ENCODE assay signal across 8 mouse cellular contexts in genomic region chr12:85339243-85339729, GRCm38 (mm10). TPM values are rescaled to one million over a fixed set of nuclear protein-coding genes. Genes with fewer than 3 reads are reported as not detected.
A peak's percentile ranks its signal among the peaks of the same experiment; 100 is the strongest.
DNase-seq lines count a peak whose midpoint lies in the region; ATAC-seq lines count a peak whose summit lies in the region.

Gene Nek9, minus strand, starts transcription at chr12:85339362.

- peak within 1 kb of the TSS; percentile 73 for H3K4me2 ChIP-seq in forebrain, embryonic 14.5 days (ENCODE audit: low read length)
- peak within 1 kb of the TSS; percentile 90 for H3K4me2 ChIP-seq in neural tube, embryonic 15.5 days

- WGBS in forebrain, embryonic 14.5 days = under 1% methylated on average over 36 of the region's 36 CpGs
- WGBS in neural tube, embryonic 15.5 days = 1% methylated on average over 35 of the region's 36 CpGs

- H3K27me3 ChIP-seq in forebrain, embryonic 14.5 days (replicated peaks; ENCODE audit: control insufficient read depth, insufficient read depth, low read length) = no peaks in the 10 kb centered on the region
- no peaks in the 10 kb centered on the region for H3K27me3 ChIP-seq in neural tube, embryonic 15.5 days (replicated peaks)

- H3K36me3 ChIP-seq in forebrain, embryonic 14.5 days (ENCODE audit: control insufficient read depth, insufficient read depth, low read length) = peaks cover 31% of the 10 kb centered on the region
- peaks cover 16% of the 10 kb centered on the region for H3K36me3 ChIP-seq in neural tube, embryonic 15.5 days

- H3K4me3 ChIP-seq in forebrain, embryonic 14.5 days (ENCODE audit: low read depth, low read length) = peak within 1 kb of the TSS; percentile 96
- H3K4me3 ChIP-seq in neural tube, embryonic 15.5 days (replicated peaks) = peak within 1 kb of the TSS; percentile 96

- peak within 1 kb of the TSS; percentile 66 for H3K27ac ChIP-seq in forebrain, embryonic 14.5 days (ENCODE audit: low read depth, low read length)
- H3K27ac ChIP-seq in neural tube, embryonic 15.5 days (replicated peaks) = peak within 1 kb of the TSS; percentile 87

- peaks cover 8% of the 10 kb centered on the region for H3K4me1 ChIP-seq in forebrain, embryonic 14.5 days (ENCODE audit: control insufficient read depth, insufficient read depth, low read length)
- H3K4me1 ChIP-seq in neural tube, embryonic 15.5 days = peaks cover 18% of the 10 kb centered on the region

- H3K9me3 ChIP-seq in forebrain, embryonic 14.5 days (replicated peaks; ENCODE audit: control insufficient read depth, low read length) = no peaks in the 10 kb centered on the region
- H3K9me3 ChIP-seq in neural tube, embryonic 15.5 days (replicated peaks) = no peaks in the 10 kb centered on the region

- H3K9ac ChIP-seq in forebrain, embryonic 14.5 days (ENCODE audit: low read length) = peak within 1 kb of the TSS; percentile 96
- H3K9ac ChIP-seq in neural tube, embryonic 15.5 days (replicated peaks) = peak within 1 kb of the TSS; percentile 97

- DNase-seq in ES-CJ7 (ENCODE audit: low read depth, low spot score) = peak; percentile 90
- peak; percentile 90 for DNase-seq in cerebellum, adult 11 months
- DNase-seq in forebrain, embryonic 14.5 days (ENCODE audit: low spot score) = peak; percentile 96
- peak; percentile 92 to 96 for DNase-seq in heart, postnatal 14 days
- peak; percentile 93 for DNase-seq in layer of hippocampus, adult 11-12 months (ENCODE audit: low spot score)
- peak; percentile 93 to 95 for DNase-seq in lung, adult 18-20 months
- DNase-seq in testis, postnatal 14 days (ENCODE audit: low spot score) = peak; percentile 92

- peak; percentile 89 for ATAC-seq in forebrain, embryonic 14.5 days
- peak; percentile 88 for ATAC-seq in neural tube, embryonic 15.5 days (ENCODE audit: low FRiP score)

- intact Hi-C loops in heart, postnatal 14 days (cut with DNase I) = no loop called here

RNA-seq across cellular contexts. Expression of gene Nek9, which starts in this region (rescaled TPM):
- 9.5 and 10.4 TPM in 2 replicates for polyA plus RNA-seq in forebrain, embryonic 14.5 days (2014; fragmentation: Nextera tagmentation; extraction: Ambion mirVana)
- 10 to 100 TPM; 75.6 to 75.8 TPM for total RNA-seq in heart, postnatal 14 days (2021)
- 9.5 and 12.2 TPM in 2 replicates for polyA plus RNA-seq in neural tube, embryonic 15.5 days (2015; fragmentation: Nextera tagmentation; extraction: Ambion mirVana)

Comparison
In these comparisons a context has a peak if more than half of its experiments do, and no peak if none do; other contexts are left out.
1. Peak in every context shown above with its lines: DNase-seq, ATAC-seq, H3K4me3 ChIP-seq and H3K27ac ChIP-seq.